Mouse (Mus musculus) erythroblast, embryonic 14.5 days (primary cell): ENCODE results near the gene Sars.

Experiments used
- GATA1 ChIP-seq: IDR thresholded peaks from 2 replicates; pipeline ENCODE4 v1.6.1; 2012; ENCODE audit warnings: low read length, inconsistent platforms, mixed read lengths
- TAL1 ChIP-seq: IDR thresholded peaks from 3 replicates; pipeline ENCODE4 v1.6.1; 2012; ENCODE audit warnings: low read length, inconsistent platforms, mixed read lengths

DNA sequence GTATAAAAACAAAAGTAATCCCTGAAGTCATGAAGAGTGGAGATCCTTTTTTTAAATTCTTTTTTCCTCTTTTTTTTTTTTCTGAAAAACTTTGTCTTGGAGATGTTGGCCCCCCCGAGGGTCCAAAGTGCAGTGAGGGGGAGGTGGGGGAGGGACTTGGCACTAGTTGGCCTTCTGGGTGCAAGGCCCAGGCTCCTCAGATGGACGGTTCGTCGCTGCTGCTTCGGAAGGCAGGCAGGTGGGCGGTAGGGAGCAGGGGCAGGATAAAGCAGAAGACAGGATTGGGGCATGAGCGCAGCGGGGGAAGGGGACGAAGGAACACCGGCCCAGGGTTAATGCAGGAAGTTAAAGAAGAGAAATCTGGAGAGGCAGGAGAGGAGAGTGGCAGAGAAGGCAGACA is 52.7 kb downstream of the Sars start:
- TF ChIP-seq TAL1, result no peak
- no peak for TF ChIP-seq GATA1
